Mouse (Mus musculus) cerebellum, postnatal 25 days (tissue): Measurements from ENCODE around the gene Angel1.

Source experiments
- DNase-seq, 2 experiments: peaks; one replicate each; pipeline ENCODE4 v3.0.0; 2021; ENCODE audit warnings: mixed read lengths in 2 of 2

Angel1 gene

GRCm38 (mm10) chr12:86726120-86726640, at the start of gene Angel1:
Angel1 (minus strand) TSS chr12:86726460.
- peak; percentile 97 to 99 for DNase-seq

- DNase-seq: peak; percentile 30 to 38
Observed at GRCm38 (mm10) chr12:86775561-86776280, 49.5 kb upstream of the Angel1 start.

- DNase-seq: no peak
Observed at GRCm38 (mm10) chr12:86772551-86772950, 46.3 kb upstream of the Angel1 start.

GRCm38 (mm10) chr12:86771823-86772427, 45.7 kb upstream of the Angel1 start:
- peak; percentile 91 to 95 for DNase-seq

GRCm38 (mm10) chr12:86770927-86771326, 44.7 kb upstream of the Angel1 start:
- no peak for DNase-seq

GRCm38 (mm10) chr12:86770261-86770670, 44.0 kb upstream of the Angel1 start:
- peak; percentile 59 to 62 for DNase-seq

GRCm38 (mm10) chr12:86769819-86770218, 43.6 kb upstream of the Angel1 start:
- no peak for DNase-seq

GRCm38 (mm10) chr12:86768986-86769580, 42.8 kb upstream of the Angel1 start:
- DNase-seq: peak; percentile 93 to 94

- DNase-seq: peak; percentile 67 to 81
Observed at GRCm38 (mm10) chr12:86767868-86768631, 41.8 kb upstream of the Angel1 start.

- DNase-seq: no peak
Observed at GRCm38 (mm10) chr12:86766467-86766866, 40.2 kb upstream of the Angel1 start.

- DNase-seq: no peak
Observed at GRCm38 (mm10) chr12:86764060-86764459, 37.8 kb upstream of the Angel1 start.

- DNase-seq: no peak
Observed at GRCm38 (mm10) chr12:86761036-86761435, 34.8 kb upstream of the Angel1 start.

- DNase-seq: no peak
Observed at GRCm38 (mm10) chr12:86734319-86734810, 8.1 kb upstream of the Angel1 start, which contains the start of gene Lrrc74a. Lrrc74a (plus strand) TSS chr12:86734369.

GRCm38 (mm10) chr12:86725706-86726105, 554 bp downstream of the Angel1 start:
- no peak for DNase-seq

- peak in 1 of 2 experiments; percentile 53 for DNase-seq
Observed at GRCm38 (mm10) chr12:86724300-86724699, 2.0 kb downstream of the Angel1 start.

- DNase-seq: peak in 1 of 2 experiments; percentile 28
Observed at GRCm38 (mm10) chr12:86721453-86721852, 4.8 kb downstream of the Angel1 start.

GRCm38 (mm10) chr12:86719961-86720639, 6.2 kb downstream of the Angel1 start:
- peak; percentile 61 to 64 for DNase-seq

GRCm38 (mm10) chr12:86716962-86717361, 9.3 kb downstream of the Angel1 start:
- DNase-seq: no peak

- DNase-seq: peak; percentile 89 to 92
Observed at GRCm38 (mm10) chr12:86715401-86715800, 10.9 kb downstream of the Angel1 start.

- peak in 1 of 2 experiments; percentile 55 for DNase-seq
Observed at GRCm38 (mm10) chr12:86714026-86714425, 12.2 kb downstream of the Angel1 start.

- peak in 1 of 2 experiments; percentile 1 for DNase-seq
Observed at GRCm38 (mm10) chr12:86705843-86706242, 20.4 kb downstream of the Angel1 start.

GRCm38 (mm10) chr12:86702690-86703089, 23.6 kb downstream of the Angel1 start:
- no peak for DNase-seq
